Mouse (Mus musculus): ENCODE data around the gene Gm16181. TPM values are rescaled to one million over a fixed set of nuclear protein-coding genes. Genes with fewer than 3 reads are reported as not detected.
A peak's percentile ranks its signal among the peaks of the same experiment; 100 is the strongest.

Gene Gm16181
- polyA plus RNA-seq, 1 experiment, result not detected

DNA sequence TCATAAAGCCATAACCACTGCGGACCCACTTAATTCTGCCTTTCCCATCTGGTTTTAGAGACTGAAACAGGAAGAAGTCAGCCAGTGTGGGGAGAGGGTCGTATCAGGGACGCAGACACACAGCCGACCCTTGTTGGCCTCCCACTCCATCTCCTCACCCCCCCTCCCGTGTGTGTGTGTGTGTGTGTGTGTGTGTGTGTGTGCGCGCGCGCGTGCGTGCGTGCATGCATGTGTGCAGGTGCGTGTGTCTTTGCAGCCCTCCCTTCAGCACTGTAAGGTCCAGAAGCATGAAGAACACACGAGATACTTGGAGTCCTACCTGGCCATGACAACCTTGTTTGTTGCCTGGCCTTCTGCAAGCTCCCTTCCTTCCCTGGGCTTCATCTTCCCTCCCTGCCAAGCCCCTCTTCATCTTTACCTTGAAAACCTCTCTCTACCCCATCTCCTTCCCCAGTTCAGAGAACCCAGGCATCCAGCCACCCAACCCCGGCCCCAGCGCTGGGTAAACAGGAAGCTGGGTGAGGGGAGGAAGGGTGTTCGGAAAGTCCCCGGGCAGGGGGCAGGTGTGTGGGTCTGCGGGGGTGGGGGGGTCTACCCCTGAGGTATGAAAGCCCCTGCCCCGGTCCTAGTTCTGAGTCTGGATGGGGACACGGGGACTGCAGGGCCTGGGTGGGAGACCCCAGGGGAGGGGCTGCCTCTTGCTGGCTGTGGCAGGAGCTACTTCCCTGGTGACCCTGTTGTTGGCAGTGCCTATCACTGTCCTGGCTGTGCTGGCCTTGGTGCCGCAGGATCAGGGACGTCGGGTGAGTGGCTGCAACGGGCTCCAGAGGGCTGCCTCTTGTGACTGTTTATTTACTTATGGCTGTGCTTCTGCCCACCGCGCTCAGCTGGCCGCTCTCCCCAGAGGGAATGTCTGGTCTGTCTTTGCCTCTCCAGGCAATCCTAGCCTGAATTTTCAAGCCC lies 26.5 kb upstream of the Gm16181 start, which contains the start of gene Ltb:
Gene Ltb, plus strand, starts transcription at position 559 of the 963 bp plus-strand sequence.
- H3K4me3 ChIP-seq (replicated peaks), result no peak within 1 kb of the TSS
- TF ChIP-seq TAL1 (IDR thresholded peaks at IDR 0.05; ENCODE audit: low read length), result no peak
- TF ChIP-seq GATA1 (IDR thresholded peaks at IDR 0.05; ENCODE audit: low read length), result no peak

DNA sequence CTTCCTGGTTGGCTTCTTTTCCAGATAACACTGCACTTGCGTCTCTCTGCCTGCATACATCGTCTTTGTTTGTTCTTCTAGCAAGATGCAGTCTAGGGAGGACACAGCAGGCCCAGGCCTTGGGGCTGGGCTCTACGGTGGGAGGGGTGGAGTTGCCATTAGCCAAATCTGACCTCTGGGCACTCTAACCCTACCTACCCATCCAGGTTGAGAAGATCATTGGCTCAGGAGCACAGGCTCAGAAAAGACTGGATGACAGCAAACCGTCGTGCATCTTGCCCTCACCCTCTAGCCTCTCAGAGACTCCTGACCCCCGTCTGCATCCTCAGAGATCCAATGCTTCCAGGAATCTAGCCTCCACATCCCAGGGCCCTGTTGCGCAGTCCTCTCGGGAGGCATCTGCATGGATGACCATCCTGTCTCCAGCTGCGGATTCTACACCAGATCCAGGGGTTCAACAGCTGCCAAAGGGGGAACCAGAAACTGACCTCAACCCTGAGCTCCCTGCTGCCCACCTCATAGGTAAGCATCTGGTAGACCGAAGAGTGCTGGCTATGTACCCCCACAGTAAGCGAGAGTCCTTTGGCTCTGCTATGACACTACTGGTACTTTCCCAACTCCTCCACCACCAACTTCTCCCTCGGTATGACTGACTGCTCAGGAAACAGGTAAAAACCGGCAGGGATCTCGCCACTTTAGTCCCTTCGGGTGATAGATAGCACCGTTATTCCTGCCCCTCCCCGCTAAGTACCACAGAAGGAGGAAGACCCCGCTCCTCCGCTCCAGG lies 25.6 kb upstream of the Gm16181 start:
- Histone ChIP-seq H3K36me3 (ENCODE audit: control insufficient read depth) (no peaks in the 10 kb centered on the region), H3K4me1 (ENCODE audit: control insufficient read depth) (peaks cover 14% of the 10 kb centered on the region), H3K9me3 (ENCODE audit: control insufficient read depth, low read length) (no peaks in the 10 kb centered on the region), H3K4me3 (replicated peaks) (peak overlapping the region; percentile 48), H3K27me3 (ENCODE audit: control insufficient read depth) (peaks cover 47% of the 10 kb centered on the region)
- TF ChIP-seq TAL1 (IDR thresholded peaks at IDR 0.05; ENCODE audit: low read length) (no peak), GATA1 (IDR thresholded peaks at IDR 0.05; ENCODE audit: low read length) (no peak)

More for the DNA sequence above, 26.5 kb upstream of the Gm16181 start, which contains the start of gene Ltb:
- Histone ChIP-seq H3K27me3 (ENCODE audit: control insufficient read depth) (peaks cover 43% of the 10 kb centered on the region), H3K4me1 (ENCODE audit: control insufficient read depth) (peaks cover 14% of the 10 kb centered on the region), H3K9me3 (ENCODE audit: control insufficient read depth, low read length) (no peaks in the 10 kb centered on the region), H3K36me3 (ENCODE audit: control insufficient read depth) (no peaks in the 10 kb centered on the region)

DNA sequence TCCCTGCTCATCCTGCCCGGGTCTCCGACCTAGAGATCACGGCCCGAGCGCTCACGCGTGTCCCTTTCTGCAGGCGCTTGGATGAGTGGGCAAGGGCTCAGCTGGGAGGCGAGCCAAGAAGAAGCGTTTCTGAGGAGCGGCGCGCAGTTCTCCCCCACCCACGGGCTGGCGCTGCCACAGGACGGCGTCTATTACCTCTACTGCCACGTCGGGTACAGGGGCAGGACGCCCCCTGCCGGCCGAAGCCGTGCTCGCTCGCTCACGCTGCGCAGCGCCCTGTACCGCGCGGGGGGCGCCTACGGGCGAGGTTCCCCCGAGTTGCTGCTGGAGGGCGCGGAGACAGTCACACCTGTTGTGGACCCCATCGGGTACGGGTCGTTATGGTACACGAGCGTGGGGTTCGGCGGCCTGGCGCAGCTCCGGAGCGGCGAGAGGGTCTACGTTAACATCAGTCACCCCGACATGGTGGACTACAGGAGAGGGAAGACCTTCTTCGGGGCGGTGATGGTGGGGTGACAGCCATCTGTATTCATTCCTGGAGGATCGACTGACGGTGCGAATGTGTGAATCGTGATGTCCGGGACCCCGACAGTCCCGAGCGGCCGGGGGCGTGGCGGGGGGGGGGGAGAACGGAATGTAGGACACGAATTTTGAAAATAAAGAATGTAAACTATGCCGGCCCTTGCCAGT lies 24.9 kb upstream of the Gm16181 start:
- no peaks in the 10 kb centered on the region for H3K9me3 ChIP-seq (ENCODE audit: control insufficient read depth, low read length)
- H3K4me3 ChIP-seq (replicated peaks), result peak overlapping the region; percentile 48
- no peak for TF ChIP-seq GATA1 (IDR thresholded peaks at IDR 0.05; ENCODE audit: low read length)
- H3K36me3 ChIP-seq (ENCODE audit: control insufficient read depth), result no peaks in the 10 kb centered on the region
- H3K4me1 ChIP-seq (ENCODE audit: control insufficient read depth), result peaks cover 16% of the 10 kb centered on the region
- peaks cover 54% of the 10 kb centered on the region for H3K27me3 ChIP-seq (ENCODE audit: control insufficient read depth)

DNA sequence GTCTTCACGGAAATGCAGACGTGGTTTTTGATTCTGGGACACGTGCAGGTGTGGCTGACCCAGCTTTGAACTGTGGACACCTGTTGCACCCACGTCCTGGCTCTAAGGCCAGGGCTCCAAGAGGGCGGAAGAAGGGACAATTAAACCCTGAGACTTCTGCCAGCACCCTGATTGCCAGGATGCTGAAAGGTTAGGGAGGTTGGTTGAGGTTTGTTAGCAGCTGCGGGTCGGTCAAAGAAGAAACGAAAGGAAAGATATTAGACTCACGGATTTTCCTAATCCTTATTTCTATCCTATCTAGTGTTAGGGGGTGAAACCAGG lies 24.4 kb upstream of the Gm16181 start:
- Histone ChIP-seq H3K4me3 (replicated peaks) (no peak overlapping the region), H3K9me3 (ENCODE audit: control insufficient read depth, low read length) (no peaks in the 10 kb centered on the region), H3K27me3 (ENCODE audit: control insufficient read depth) (peaks cover 59% of the 10 kb centered on the region), H3K4me1 (ENCODE audit: control insufficient read depth) (peaks cover 16% of the 10 kb centered on the region), H3K36me3 (ENCODE audit: control insufficient read depth) (no peaks in the 10 kb centered on the region)
- TF ChIP-seq GATA1 (IDR thresholded peaks at IDR 0.05; ENCODE audit: low read length) (no peak), TAL1 (IDR thresholded peaks at IDR 0.05; ENCODE audit: low read length) (no peak)

DNA sequence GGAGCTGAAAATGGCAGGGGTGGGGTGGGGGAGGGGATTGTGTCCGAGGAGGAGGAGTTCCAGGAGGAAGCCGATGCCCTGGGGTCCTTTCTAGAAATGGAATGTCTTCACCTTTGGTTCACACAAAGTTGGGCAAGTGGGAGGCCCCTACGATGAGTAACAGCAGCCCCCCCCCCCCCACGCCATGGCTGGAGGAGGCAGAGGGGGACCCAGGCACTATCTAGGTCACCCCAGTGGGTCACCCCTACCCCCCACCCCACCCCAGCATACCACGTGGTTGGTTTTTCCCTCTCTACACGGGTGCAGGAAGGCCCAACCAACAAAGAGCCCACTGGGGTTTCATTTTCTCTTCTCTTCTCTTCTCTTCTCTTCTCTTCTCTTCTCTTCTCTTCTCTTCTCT lies 23.5 kb upstream of the Gm16181 start:
- Histone ChIP-seq H3K4me3 (replicated peaks) (no peak overlapping the region), H3K36me3 (ENCODE audit: control insufficient read depth) (no peaks in the 10 kb centered on the region), H3K9me3 (ENCODE audit: control insufficient read depth, low read length) (no peaks in the 10 kb centered on the region), H3K4me1 (ENCODE audit: control insufficient read depth) (peaks cover 16% of the 10 kb centered on the region), H3K27me3 (ENCODE audit: control insufficient read depth) (peaks cover 68% of the 10 kb centered on the region)
- no peak for TF ChIP-seq TAL1 (IDR thresholded peaks at IDR 0.05; ENCODE audit: low read length)
- no peak for TF ChIP-seq GATA1 (IDR thresholded peaks at IDR 0.05; ENCODE audit: low read length)

DNA sequence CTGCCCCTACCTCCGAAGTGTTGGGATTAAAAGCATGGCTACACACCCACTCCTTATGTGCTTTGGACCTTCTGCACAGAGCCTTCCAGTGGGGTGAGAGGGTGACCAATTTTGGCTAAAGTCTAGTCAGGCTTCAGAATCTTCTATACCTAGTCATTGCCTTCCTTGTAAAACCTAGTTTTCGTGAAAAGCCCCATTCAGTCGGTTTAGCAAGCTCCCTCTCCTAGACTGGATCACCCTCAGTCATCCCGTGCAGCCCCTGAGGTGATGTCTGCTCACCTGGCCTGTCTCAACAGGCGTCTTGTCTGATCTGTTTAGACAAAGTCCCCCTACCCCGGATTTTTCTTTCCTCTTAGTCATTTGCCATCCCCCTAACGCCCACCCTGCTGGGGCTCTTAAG lies 22.6 kb upstream of the Gm16181 start:
- H3K4me3 ChIP-seq (replicated peaks), result no peak overlapping the region
- H3K4me1 ChIP-seq (ENCODE audit: control insufficient read depth), result peaks cover 16% of the 10 kb centered on the region
- H3K9me3 ChIP-seq (ENCODE audit: control insufficient read depth, low read length), result no peaks in the 10 kb centered on the region
- TF ChIP-seq GATA1 (IDR thresholded peaks at IDR 0.05; ENCODE audit: low read length), result no peak
- no peak for TF ChIP-seq TAL1 (IDR thresholded peaks at IDR 0.05; ENCODE audit: low read length)
- no peaks in the 10 kb centered on the region for H3K36me3 ChIP-seq (ENCODE audit: control insufficient read depth)
- peaks cover 73% of the 10 kb centered on the region for H3K27me3 ChIP-seq (ENCODE audit: control insufficient read depth)

DNA sequence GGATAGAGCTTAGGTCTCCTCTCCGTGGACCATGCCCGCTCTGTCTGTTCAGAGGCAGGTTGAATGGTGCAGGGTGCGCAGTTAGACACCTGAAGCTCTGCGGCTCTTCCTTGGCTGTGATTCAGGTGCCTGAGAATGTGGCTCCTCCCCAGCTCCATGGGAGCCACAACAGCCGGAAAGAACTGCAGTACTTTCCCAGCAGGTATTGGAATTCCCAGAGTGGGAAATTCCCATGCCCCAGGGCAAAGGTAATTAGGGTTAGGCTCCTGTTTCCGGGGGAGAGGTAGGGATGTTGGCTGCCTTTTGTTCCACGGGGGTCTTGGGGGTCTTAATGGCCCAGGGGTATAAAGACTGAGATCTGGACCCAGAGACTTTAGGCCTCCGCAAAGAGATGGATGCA lies 21.7 kb upstream of the Gm16181 start:
- Histone ChIP-seq H3K4me3 (replicated peaks) (no peak overlapping the region), H3K9me3 (ENCODE audit: control insufficient read depth, low read length) (no peaks in the 10 kb centered on the region), H3K4me1 (ENCODE audit: control insufficient read depth) (peaks cover 16% of the 10 kb centered on the region), H3K36me3 (ENCODE audit: control insufficient read depth) (no peaks in the 10 kb centered on the region), H3K27me3 (ENCODE audit: control insufficient read depth) (peaks cover 79% of the 10 kb centered on the region)
- TF ChIP-seq TAL1 (IDR thresholded peaks at IDR 0.05; ENCODE audit: low read length), result no peak
- TF ChIP-seq GATA1 (IDR thresholded peaks at IDR 0.05; ENCODE audit: low read length), result no peak

DNA sequence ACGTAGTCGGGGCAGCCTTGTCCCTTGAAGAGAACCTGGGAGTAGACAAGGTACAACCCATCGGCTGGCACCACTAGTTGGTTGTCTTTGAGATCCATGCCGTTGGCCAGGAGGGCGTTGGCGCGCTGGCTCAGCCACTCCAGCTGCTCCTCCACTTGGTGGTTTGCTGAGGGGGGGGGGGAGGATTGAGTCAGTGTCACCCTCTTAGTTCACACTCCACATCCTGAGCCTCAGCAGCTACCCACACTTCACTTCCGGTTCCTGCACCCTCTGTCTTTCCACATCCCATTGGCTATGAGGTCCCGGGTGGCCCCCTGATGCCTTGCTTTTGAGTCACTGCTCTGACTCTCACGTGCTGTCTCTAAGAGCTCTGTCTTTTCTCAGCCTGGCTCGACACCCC lies 20.2 kb upstream of the Gm16181 start:
- H3K27me3 ChIP-seq (ENCODE audit: control insufficient read depth), result peaks cover 78% of the 10 kb centered on the region
- no peak overlapping the region for H3K4me3 ChIP-seq (replicated peaks)
- no peaks in the 10 kb centered on the region for H3K9me3 ChIP-seq (ENCODE audit: control insufficient read depth, low read length)
- H3K4me1 ChIP-seq (ENCODE audit: control insufficient read depth), result peaks cover 13% of the 10 kb centered on the region
- no peaks in the 10 kb centered on the region for H3K36me3 ChIP-seq (ENCODE audit: control insufficient read depth)
- TF ChIP-seq GATA1 (IDR thresholded peaks at IDR 0.05; ENCODE audit: low read length) (no peak), TAL1 (IDR thresholded peaks at IDR 0.05; ENCODE audit: low read length) (no peak)

Measured in erythroblast, embryonic 14.5 days (primary cell).